Mouse (Mus musculus): ENCODE measurements around the gene Gm9837. TPM values are rescaled to one million over a fixed set of nuclear protein-coding genes. Genes with fewer than 3 reads are reported as not detected.
A peak's percentile ranks its signal among the peaks of the same experiment; 100 is the strongest.

Gene Gm9837
- total RNA-seq, 1 experiment: not detected

DNA sequence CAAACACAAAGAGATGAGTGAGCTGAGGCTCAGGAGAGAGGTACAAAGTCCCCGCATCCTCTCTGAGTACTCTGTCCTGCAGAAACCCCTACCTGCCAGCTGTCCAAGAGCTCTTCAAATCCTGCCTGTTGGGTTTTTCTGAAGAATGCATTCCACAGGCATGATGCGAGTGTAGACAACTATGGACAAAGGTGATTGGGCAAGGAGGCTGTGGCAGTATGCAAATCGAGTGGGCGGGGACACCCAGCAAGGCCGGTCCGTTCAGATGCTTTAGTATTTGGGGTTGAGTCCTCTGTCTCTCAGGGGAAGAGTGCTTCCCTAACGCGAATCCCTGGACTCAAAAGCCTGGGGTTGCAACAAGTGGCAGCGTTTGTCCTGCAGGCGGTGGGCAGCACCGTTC lies 30.3 kb upstream of the Gm9837 start:
- Histone ChIP-seq H3K36me3 (ENCODE audit: control insufficient read depth, insufficient read depth, low read length, poor library complexity, severe bottlenecking) (no peaks in the 10 kb centered on the region), H3K9me3 (ENCODE audit: control insufficient read depth, insufficient read depth, low read depth, low read length) (no peaks in the 10 kb centered on the region), H3K4me3 (ENCODE audit: insufficient read depth in 1 of 2, low read depth in 1 of 2, low read length in 2 of 2, poor library complexity in 1 of 2, severe bottlenecking in 1 of 2) (0 out of 4 replicates have a peak overlapping the region, but pooled peaks of 1 of the 2 experiments have one; percentile 31), H3K4me1 (ENCODE audit: control insufficient read depth in 2 of 2, insufficient read depth in 2 of 2, low read length in 2 of 2, poor library complexity in 1 of 2) (peaks cover 0 to 2% of the 10 kb centered on the region in 2 experiments; a peak in 1 of 4 replicates), H3K9ac (ENCODE audit: insufficient read depth, low read depth, low read length, poor library complexity, severe bottlenecking) (no peak overlapping the region), H3K27ac (ENCODE audit: insufficient read depth, low read depth, low read length, poor library complexity, severe bottlenecking) (no peak overlapping the region)
- no peak for DNase-seq (ENCODE audit: low read depth, low spot score)
- in situ Hi-C loops (cut with MboI; ENCODE audit: low sequenced_read_pairs in 2 of 2, unreplicated experiment in 2 of 2): no loop called here
- TF ChIP-seq HCFC1 (IDR thresholded peaks at IDR 0.05; ENCODE audit: borderline replicate concordance, insufficient read depth, low read length): no peak
- no peak for TF ChIP-seq CHD2 (IDR thresholded peaks at IDR 0.05; ENCODE audit: low read depth, low read length)
- no peak for TF ChIP-seq MAFK (IDR thresholded peaks at IDR 0.05; ENCODE audit: insufficient read depth, low read depth, low read length)
- no peak for TF ChIP-seq ZC3H11A (IDR thresholded peaks at IDR 0.05; ENCODE audit: borderline replicate concordance, low read depth, low read length)
- TF ChIP-seq ZNF384 (IDR thresholded peaks at IDR 0.05; ENCODE audit: low read depth, low read length): no peak

DNA sequence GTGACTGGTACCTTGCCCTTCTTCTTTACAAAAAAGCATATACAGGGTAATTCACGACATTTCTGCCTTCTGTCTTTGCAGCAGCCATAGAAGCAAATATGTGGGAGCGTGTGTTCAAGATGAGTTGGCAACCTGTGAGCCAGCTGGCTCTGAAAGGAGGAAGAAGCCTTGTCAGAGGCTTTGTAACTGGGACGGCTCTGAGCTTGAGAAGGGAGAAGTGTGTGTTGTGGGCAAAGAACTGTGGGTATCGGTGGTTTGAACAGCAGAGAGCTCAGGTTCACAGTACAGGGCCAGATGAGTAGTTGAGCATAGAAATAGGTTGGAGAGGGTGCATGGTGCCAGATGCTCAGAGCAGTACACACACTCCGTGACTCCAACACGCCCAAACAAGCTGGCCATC lies 26.7 kb upstream of the Gm9837 start:
- H3K9ac ChIP-seq (ENCODE audit: insufficient read depth, low read depth, low read length, poor library complexity, severe bottlenecking): no peak overlapping the region
- no peaks in the 10 kb centered on the region for H3K36me3 ChIP-seq (ENCODE audit: control insufficient read depth, insufficient read depth, low read length, poor library complexity, severe bottlenecking)
- no peak for DNase-seq (ENCODE audit: low read depth, low spot score)
- H3K4me3 ChIP-seq (ENCODE audit: insufficient read depth in 1 of 2, low read depth in 1 of 2, low read length in 2 of 2, poor library complexity in 1 of 2, severe bottlenecking in 1 of 2): no peak overlapping the region
- H3K9me3 ChIP-seq (ENCODE audit: control insufficient read depth, insufficient read depth, low read depth, low read length): no peaks in the 10 kb centered on the region
- peak overlapping the region; percentile 35; the same call in 1 of the 2 replicates for H3K27ac ChIP-seq (ENCODE audit: insufficient read depth, low read depth, low read length, poor library complexity, severe bottlenecking)
- in situ Hi-C loops (cut with MboI; ENCODE audit: low sequenced_read_pairs in 2 of 2, unreplicated experiment in 2 of 2): no loop called here
- H3K4me1 ChIP-seq (ENCODE audit: control insufficient read depth in 2 of 2, insufficient read depth in 2 of 2, low read length in 2 of 2, poor library complexity in 1 of 2): peaks cover 0 to 2% of the 10 kb centered on the region in 2 experiments; a peak in 1 of 4 replicates
- TF ChIP-seq ZNF384 (IDR thresholded peaks at IDR 0.05; ENCODE audit: low read depth, low read length) (no peak), MAFK (IDR thresholded peaks at IDR 0.05; ENCODE audit: insufficient read depth, low read depth, low read length) (no peak), HCFC1 (IDR thresholded peaks at IDR 0.05; ENCODE audit: borderline replicate concordance, insufficient read depth, low read length) (no peak), CHD2 (IDR thresholded peaks at IDR 0.05; ENCODE audit: low read depth, low read length) (no peak)

DNA sequence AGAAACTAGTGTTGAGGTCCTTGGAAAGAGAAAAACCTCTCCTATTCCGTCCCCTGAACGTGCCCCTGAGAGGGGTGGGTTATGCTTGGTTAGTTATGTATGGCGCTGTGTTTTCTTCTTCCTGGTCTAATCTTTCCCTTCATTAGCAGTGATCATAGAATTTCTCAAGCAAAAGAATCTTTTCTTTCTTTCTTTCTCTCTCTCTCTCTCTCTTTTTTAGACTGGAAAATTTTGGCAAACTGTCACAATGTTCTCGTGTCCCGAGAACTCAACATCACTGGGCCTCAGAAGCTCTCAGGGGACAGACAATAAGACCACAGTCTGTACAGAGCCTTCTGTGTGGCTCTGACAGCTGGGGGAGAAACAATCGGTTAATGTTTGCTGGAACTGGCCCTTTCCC lies 25.1 kb upstream of the Gm9837 start:
- no peak for DNase-seq (ENCODE audit: low read depth, low spot score)
- no peaks in the 10 kb centered on the region for H3K36me3 ChIP-seq (ENCODE audit: control insufficient read depth, insufficient read depth, low read length, poor library complexity, severe bottlenecking)
- in situ Hi-C loops (cut with MboI; ENCODE audit: low sequenced_read_pairs in 2 of 2, unreplicated experiment in 2 of 2): no loop called here
- no peaks in the 10 kb centered on the region for H3K9me3 ChIP-seq (ENCODE audit: control insufficient read depth, insufficient read depth, low read depth, low read length)
- no peak overlapping the region for H3K4me3 ChIP-seq (ENCODE audit: insufficient read depth in 1 of 2, low read depth in 1 of 2, low read length in 2 of 2, poor library complexity in 1 of 2, severe bottlenecking in 1 of 2)
- peaks cover 0 to 2% of the 10 kb centered on the region in 2 experiments; a peak in 1 of 4 replicates for H3K4me1 ChIP-seq (ENCODE audit: control insufficient read depth in 2 of 2, insufficient read depth in 2 of 2, low read length in 2 of 2, poor library complexity in 1 of 2)
- H3K27ac ChIP-seq (ENCODE audit: insufficient read depth, low read depth, low read length, poor library complexity, severe bottlenecking): no peak overlapping the region
- no peak overlapping the region for H3K9ac ChIP-seq (ENCODE audit: insufficient read depth, low read depth, low read length, poor library complexity, severe bottlenecking)
- TF ChIP-seq ZNF384 (IDR thresholded peaks at IDR 0.05; ENCODE audit: low read depth, low read length) (no peak), CHD2 (IDR thresholded peaks at IDR 0.05; ENCODE audit: low read depth, low read length) (no peak), ZC3H11A (IDR thresholded peaks at IDR 0.05; ENCODE audit: borderline replicate concordance, low read depth, low read length) (no peak), HCFC1 (IDR thresholded peaks at IDR 0.05; ENCODE audit: borderline replicate concordance, insufficient read depth, low read length) (no peak), MAFK (IDR thresholded peaks at IDR 0.05; ENCODE audit: insufficient read depth, low read depth, low read length) (no peak)

DNA sequence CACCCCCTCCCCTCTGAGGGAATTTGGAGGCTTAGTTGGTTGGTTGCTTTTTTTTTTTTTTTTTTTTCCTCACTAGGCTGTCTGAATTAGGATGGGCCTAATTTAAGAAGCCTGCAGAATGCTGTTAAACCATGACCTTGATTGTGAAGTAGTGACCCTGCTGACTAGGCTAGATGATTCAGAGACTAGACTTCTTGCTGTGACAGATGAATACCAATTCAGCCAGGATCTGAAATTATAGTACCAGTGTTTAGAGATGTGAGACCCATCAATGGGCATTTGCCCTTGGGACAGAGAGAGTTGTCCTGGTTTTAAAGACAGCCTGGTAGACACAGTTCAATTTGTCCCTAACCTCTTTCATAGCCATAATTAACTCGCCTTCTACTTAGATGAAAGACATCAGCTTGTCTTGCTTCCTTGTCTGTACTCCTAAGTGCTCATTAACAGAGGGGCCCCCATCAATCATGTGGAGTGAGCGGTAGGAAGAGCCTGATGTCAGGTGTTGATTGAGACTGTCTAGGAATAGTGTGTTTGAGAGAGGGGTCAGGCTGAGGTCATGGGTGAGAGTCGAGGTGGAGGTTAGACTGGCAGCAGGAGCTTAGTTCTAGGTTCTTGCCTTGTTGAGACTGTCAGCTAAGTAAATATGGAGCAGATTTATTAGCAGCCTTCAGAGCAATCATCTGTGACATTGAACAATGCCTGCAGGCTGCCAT lies 23.1 kb upstream of the Gm9837 start:
- TF ChIP-seq ZNF384 (IDR thresholded peaks at IDR 0.05; ENCODE audit: low read depth, low read length): 0 out of 2 replicates have a peak, but pooled peaks have one; percentile 61
- TF ChIP-seq MAFK (IDR thresholded peaks at IDR 0.05; ENCODE audit: insufficient read depth, low read depth, low read length): 0 out of 2 replicates have a peak, but pooled peaks have one; percentile 23
- TF ChIP-seq ZC3H11A (IDR thresholded peaks at IDR 0.05; ENCODE audit: borderline replicate concordance, low read depth, low read length): no peak
- no peak for TF ChIP-seq CHD2 (IDR thresholded peaks at IDR 0.05; ENCODE audit: low read depth, low read length)
- TF ChIP-seq HCFC1 (IDR thresholded peaks at IDR 0.05; ENCODE audit: borderline replicate concordance, insufficient read depth, low read length): no peak
- H3K9ac ChIP-seq (ENCODE audit: insufficient read depth, low read depth, low read length, poor library complexity, severe bottlenecking): no peak overlapping the region
- peaks cover 0 to 2% of the 10 kb centered on the region in 2 experiments; a peak in 1 of 4 replicates for H3K4me1 ChIP-seq (ENCODE audit: control insufficient read depth in 2 of 2, insufficient read depth in 2 of 2, low read length in 2 of 2, poor library complexity in 1 of 2)
- no peak overlapping the region for H3K27ac ChIP-seq (ENCODE audit: insufficient read depth, low read depth, low read length, poor library complexity, severe bottlenecking)
- no peaks in the 10 kb centered on the region for H3K9me3 ChIP-seq (ENCODE audit: control insufficient read depth, insufficient read depth, low read depth, low read length)
- in situ Hi-C loops (cut with MboI; ENCODE audit: low sequenced_read_pairs in 2 of 2, unreplicated experiment in 2 of 2): no loop called here
- no peak overlapping the region for H3K4me3 ChIP-seq (ENCODE audit: insufficient read depth in 1 of 2, low read depth in 1 of 2, low read length in 2 of 2, poor library complexity in 1 of 2, severe bottlenecking in 1 of 2)
- no peaks in the 10 kb centered on the region for H3K36me3 ChIP-seq (ENCODE audit: control insufficient read depth, insufficient read depth, low read length, poor library complexity, severe bottlenecking)
- no peak for DNase-seq (ENCODE audit: low read depth, low spot score)
